8 mouse cellular contexts compared by ENCODE assay signal in genomic region chr2:22721522-22722470, GRCm38 (mm10). TPM values are rescaled to one million over a fixed set of nuclear protein-coding genes. Genes with fewer than 3 reads are reported as not detected.
DNase-seq lines count a peak whose midpoint lies in the region; ATAC-seq lines count a peak whose summit lies in the region.

No protein-coding gene starts in this region.

- H3K27ac ChIP-seq in hindbrain, embryonic 14.5 days = no peak overlapping the region

- H3K4me1 ChIP-seq in hindbrain, embryonic 14.5 days (replicated peaks; ENCODE audit: control insufficient read depth, insufficient read depth, low read length) = no peaks in the 10 kb centered on the region
- peaks cover 21% of the 10 kb centered on the region for H3K4me1 ChIP-seq in megakaryocyte, embryonic 14.5 days

- H3K27me3 ChIP-seq in hindbrain, embryonic 14.5 days (ENCODE audit: control insufficient read depth, insufficient read depth, low read length) = no peaks in the 10 kb centered on the region
- no peaks in the 10 kb centered on the region for H3K27me3 ChIP-seq in megakaryocyte, embryonic 14.5 days (replicated peaks)

- H3K36me3 ChIP-seq in hindbrain, embryonic 14.5 days (replicated peaks; ENCODE audit: control insufficient read depth, insufficient read depth) = no peaks in the 10 kb centered on the region
- no peaks in the 10 kb centered on the region for H3K36me3 ChIP-seq in megakaryocyte, embryonic 14.5 days (replicated peaks; ENCODE audit: low read length)

- H3K9ac ChIP-seq in hindbrain, embryonic 14.5 days = no peak overlapping the region

- WGBS in hindbrain, embryonic 14.5 days = 30% methylated on average over 8 of the region's 8 CpGs

- no peaks in the 10 kb centered on the region for H3K9me3 ChIP-seq in hindbrain, embryonic 14.5 days (ENCODE audit: control insufficient read depth, low read length)
- H3K9me3 ChIP-seq in megakaryocyte, embryonic 14.5 days = no peaks in the 10 kb centered on the region

- no peak overlapping the region for H3K4me3 ChIP-seq in hindbrain, embryonic 14.5 days (replicated peaks; ENCODE audit: low read length)
- peak overlapping the region; percentile 68 for H3K4me3 ChIP-seq in megakaryocyte, embryonic 14.5 days (replicated peaks)

- no peak overlapping the region for H3K4me2 ChIP-seq in hindbrain, embryonic 14.5 days (replicated peaks)

- DNase-seq in ovary, postnatal 10 days (ENCODE audit: low spot score) = peak; percentile 20
- no peak for DNase-seq in ovary, postnatal 36 days (ENCODE audit: low spot score)
- peak; percentile 83 to 85 for DNase-seq in cerebellum, postnatal 14 days
- peak; percentile 53 to 60 for DNase-seq in frontal cortex, postnatal 10 days (ENCODE audit: low spot score in 2 of 2)
- DNase-seq in hindbrain, embryonic 14.5 days (ENCODE audit: low spot score) = peak; percentile 89
- peak; percentile 59 to 90 for DNase-seq in layer of hippocampus, postnatal 14 days (ENCODE audit: low spot score in 2 of 2)
- DNase-seq in skeletal muscle tissue, adult 2 months (ENCODE audit: low read depth, low spot score) = peak; percentile 49

- ATAC-seq in hindbrain, embryonic 14.5 days (ENCODE audit: low FRiP score) = peak; percentile 95

RNA-seq across cellular contexts. Expression of gene Apbb1ip, which starts 52.1 kb away (rescaled TPM):
- polyA plus RNA-seq in hindbrain, embryonic 14.5 days (2014; fragmentation: Nextera tagmentation; extraction: Ambion mirVana) = 0.47 and 1.0 TPM in 2 replicates
- total RNA-seq in layer of hippocampus, postnatal 14 days (2021) = 1 to 10 TPM; 4.9 to 5.6 TPM
- polyA plus RNA-seq in megakaryocyte, embryonic 14.5 days (2012; ENCODE audit: insufficient read depth, low replicate concordance) = 35.8 and 36.6 TPM in 2 replicates

Comparison
In these comparisons a context has a peak if more than half of its experiments do, and no peak if none do; other contexts are left out.
1. RNA of gene Apbb1ip, which starts 52.1 kb away (polyA plus RNA-seq): 35.8 to 36.6 TPM in megakaryocyte, embryonic 14.5 days; 0.47 to 1.0 TPM in hindbrain, embryonic 14.5 days; every median in the first group is over 10 times any median in the second.